Mouse (Mus musculus) T-helper 17 cell (primary cell): ENCODE measurements around the gene Gast.
"Not testable (repeated sequence)": the region's sequence is repeated elsewhere in the genome, so short reads cannot be mapped to it uniquely, and the experiment has no call there.

Source experiments
- in situ Hi-C, 2 experiments: fragments of 300-600 bp; cut with MboI, MseI; formaldehyde crosslinking; loops; 1 replicate in 1 of 2; 2 replicates in 1 of 2; pipeline ENCODE4 v1.15.1; 2025; ENCODE audit warnings: high pct_unique_total_duplicates in 2 of 2

Gene Gast

GRCm38 (mm10) chr11:100333944-100334457, at the start of gene Gast:
Gene Gast (plus strand): TSS chr11:100334407.
- in situ Hi-C loops = no loop called here

- in situ Hi-C loops = loop anchor here (5.0 kb wide), 3 partner anchors 83 to 818 kb away; no protein-coding TSS in a partner anchor
Observed at GRCm38 (mm10) chr11:100284988-100285387, 49.2 kb upstream of the Gast start.

- in situ Hi-C loops = no loop called here
Observed at GRCm38 (mm10) chr11:100287024-100287423, 47.2 kb upstream of the Gast start.

DNA sequence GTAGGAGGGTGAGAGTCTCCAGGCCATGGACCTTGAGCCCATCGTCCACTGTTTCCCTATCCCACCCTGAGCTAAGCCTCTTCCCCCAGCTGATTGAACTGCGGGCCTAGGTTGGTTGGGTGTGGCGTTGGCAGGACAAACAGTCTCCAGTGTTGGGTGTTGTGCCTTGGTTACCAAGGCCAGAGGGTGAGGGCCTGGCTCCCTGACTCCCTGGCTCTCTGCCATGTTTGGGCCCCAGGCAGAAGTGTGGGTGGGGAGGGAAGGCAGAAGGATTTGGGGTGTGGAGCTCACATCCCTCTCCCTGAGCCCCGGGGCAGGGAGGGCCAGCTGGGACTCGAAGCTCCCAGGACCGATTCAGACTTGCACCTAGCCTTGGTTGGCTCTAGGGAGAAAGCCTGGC, 45.3 kb upstream of the Gast start:
- in situ Hi-C loops = no loop called here

- in situ Hi-C loops = loop anchor here in 1 of 2 experiments (5.0 kb wide), 2 partner anchors 828 to 908 kb away; no protein-coding TSS in a partner anchor
Observed at GRCm38 (mm10) chr11:100290235-100290634, 44.0 kb upstream of the Gast start.

- in situ Hi-C loops = loop anchor here in 1 of 2 experiments (5.0 kb wide), 2 partner anchors 831 to 911 kb away; no protein-coding TSS in a partner anchor
Observed at GRCm38 (mm10) chr11:100292884-100293283, 41.3 kb upstream of the Gast start.

DNA sequence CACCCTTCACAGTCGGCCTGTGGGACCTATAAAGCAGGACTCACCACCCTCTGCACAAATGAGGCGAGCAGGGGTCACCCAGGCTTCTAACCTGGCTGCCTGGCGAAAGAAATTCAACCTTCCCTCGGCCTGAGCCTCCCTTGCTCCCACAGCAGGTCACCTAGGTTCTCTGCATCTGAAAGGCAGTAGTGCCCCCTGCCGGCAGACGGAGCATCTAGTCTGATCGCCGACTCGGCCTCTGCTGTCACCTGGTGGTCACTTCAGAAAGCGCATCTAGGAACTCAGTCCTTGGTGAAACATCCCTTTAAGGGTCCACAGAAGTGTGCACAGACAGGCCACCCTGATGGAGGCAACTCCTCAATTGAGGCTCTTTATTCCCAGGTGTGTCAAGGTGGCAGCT, 38.9 kb upstream of the Gast start:
- in situ Hi-C loops = loop anchor here in 1 of 2 experiments (5.0 kb wide), 1 partner anchor 88 kb away; the partner anchor contains the start of gene Krt14

DNA sequence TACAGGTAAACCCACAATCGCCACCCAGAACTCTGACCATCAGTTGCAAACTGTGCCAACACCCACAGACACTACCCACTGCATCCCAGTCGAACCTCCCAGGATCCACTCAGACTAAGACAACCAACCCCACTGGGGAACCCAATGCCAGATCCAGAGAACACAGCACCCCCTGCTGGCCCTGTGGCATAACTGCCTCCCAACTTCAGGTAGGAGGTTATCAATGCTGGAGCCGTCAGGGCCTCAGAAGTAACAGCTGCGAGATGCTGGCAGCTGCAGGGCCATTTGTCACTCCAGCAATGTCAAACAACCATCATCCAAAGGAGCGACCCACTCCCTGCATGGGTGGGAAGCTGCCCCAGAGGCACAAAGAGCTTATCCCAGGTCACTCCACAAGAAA, 36.4 kb upstream of the Gast start:
- in situ Hi-C loops = loop anchor here in 1 of 2 experiments (5.0 kb wide), 1 partner anchor 90 kb away; the partner anchor contains the start of gene Krt14

DNA sequence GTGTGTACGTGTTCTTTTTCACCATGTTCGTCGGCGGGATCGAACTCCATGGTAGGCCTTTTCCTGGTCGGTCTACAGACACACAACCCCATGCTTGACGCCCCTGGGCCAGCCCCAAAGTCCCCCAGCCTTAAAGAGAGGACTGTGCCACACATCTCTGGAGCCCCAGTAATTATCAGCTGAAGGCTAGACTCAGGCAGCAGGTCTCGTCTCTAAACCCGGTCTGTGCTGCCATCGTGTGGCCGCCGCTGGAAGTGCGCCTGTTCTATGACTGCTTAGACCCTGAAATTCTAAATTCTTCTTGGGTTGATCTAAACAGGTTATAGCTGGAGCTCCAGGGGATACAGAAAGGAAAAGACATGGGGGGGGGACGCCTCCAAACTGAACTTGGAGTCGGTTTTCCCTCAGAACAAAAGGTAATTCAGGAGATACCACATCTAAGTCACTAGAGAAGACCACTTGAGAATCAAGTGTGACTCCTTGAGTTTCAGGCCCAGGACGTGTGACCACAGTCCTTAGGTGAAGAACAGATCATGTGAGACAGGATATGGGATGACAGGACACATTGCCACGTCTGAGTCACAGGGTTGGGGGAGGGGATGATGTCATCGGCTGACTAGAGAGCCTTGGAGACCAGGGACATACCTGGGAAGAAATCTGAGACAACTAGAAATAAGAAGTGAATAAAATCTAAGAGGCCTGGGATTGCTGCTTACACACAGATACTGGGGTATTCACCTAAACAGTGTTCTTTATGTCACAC, 35.8 kb upstream of the Gast start:
- in situ Hi-C loops = loop anchor here in 1 of 2 experiments (5.0 kb wide), 1 partner anchor 91 kb away; the partner anchor contains the start of gene Krt14

DNA sequence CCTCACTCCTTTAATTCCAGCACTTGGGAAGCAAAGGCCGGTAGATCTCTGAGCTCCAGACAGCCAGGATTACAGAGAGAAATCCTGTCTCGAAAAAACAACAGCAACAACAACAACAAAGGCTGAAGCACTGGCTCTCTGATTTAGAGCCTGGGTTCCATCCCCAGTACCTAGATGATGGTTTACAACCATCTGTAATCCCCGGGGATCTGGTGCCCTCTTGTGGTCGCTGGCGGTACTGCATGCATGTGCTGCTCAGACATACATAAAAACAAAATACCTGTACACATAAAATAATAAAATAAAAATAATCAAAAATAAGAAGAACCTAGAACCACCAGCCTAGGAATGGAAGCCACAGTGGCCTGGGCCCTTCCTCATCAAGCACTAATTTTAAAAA, 33.9 kb upstream of the Gast start:
- in situ Hi-C loops = no loop called here

DNA sequence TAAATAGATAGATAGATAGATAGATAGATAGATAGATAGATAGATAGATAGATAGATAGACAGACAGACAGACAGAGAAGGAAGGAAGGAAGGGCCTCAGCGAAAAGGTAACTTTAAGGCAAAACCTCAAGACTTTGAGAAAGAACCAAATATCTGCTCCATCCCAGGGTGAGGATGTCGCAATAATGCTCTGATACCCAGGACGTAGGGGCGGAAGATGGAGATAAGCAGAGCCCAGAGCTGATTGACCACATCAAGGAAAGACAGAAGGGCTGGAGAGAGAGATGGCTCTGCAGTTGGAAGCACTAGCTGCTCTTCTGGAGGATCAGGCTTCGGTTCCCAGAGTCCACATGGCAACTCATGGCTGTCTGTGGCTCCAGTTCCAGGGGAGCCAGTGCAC, 32.9 kb upstream of the Gast start:
- in situ Hi-C loops = no loop called here

DNA sequence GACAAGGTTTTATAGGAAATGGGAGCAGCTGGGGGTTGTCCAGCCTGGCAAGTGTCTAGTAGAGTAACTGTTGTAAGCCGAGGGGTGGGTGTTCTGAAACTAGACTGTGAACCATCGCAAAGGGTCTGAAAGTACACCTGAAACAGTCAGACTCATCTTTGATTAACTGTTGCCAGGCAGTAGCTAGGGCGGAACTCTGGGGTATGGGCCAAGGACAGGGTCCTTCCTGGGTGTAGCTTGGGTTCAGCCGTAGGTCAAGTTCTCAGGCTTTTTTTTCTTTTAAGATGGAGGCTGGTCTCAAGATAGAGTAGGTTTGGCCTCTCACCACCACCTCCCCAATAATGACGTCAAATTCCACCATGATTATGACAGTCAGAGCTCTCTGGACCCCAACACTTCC, 26.3 kb upstream of the Gast start:
- in situ Hi-C loops = no loop called here

DNA sequence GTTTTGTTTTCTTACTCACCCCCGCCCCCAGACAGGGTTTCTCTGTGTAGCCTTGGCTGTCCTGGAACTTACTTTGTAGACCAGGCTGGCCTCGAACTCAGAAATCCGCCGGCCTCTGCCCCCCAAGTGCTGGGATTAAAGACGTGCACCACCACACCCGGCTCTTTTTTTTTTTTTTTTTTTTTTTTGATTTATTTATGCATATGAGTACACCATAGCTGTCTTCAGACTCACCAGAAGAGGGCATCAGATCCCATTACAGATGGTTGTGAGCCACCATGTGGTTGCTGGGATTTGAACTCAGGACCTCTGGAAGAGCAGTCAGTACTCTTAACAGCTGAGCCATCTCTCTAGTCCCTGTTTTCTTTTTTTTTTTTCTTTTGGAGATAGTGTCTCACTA, 25.5 kb upstream of the Gast start:
- in situ Hi-C loops = not testable (repeated sequence)

DNA sequence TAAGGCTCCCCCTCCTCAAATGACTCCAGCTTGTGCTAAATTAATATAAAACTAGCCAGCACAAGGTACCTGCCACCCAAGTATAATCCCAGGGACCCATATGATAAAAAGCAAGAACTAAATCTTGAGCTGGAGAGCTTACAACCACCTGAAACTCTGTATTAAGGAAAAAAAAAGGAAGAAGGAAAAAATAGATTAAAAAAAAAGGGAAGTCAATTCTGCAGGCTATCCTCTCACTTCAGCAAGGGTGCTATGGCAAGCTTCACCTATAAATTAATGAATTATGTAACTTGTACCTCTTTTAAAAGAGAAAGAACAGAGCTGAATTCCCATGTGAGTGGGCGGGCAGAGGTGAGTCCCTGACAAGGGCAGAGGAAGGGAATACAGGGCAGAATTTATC, 22.6 kb upstream of the Gast start:
- in situ Hi-C loops = loop anchor here in 1 of 2 experiments (10.0 kb wide), 1 partner anchor 1357 kb away; no protein-coding TSS in a partner anchor

- in situ Hi-C loops = loop anchor here in 1 of 2 experiments (10.0 kb wide), 1 partner anchor 1357 kb away; no protein-coding TSS in a partner anchor
Observed at GRCm38 (mm10) chr11:100312096-100312679, 22.0 kb upstream of the Gast start.

- in situ Hi-C loops = loop anchor here in 1 of 2 experiments (10.0 kb wide), 1 partner anchor 1359 kb away; no protein-coding TSS in a partner anchor
Observed at GRCm38 (mm10) chr11:100313424-100313823, 20.8 kb upstream of the Gast start.

GRCm38 (mm10) chr11:100315439-100315838, 18.8 kb upstream of the Gast start:
- in situ Hi-C loops = loop anchor here in 1 of 2 experiments (10.0 kb wide), 1 partner anchor 1361 kb away; no protein-coding TSS in a partner anchor

- in situ Hi-C loops = loop anchor here in 1 of 2 experiments (10.0 kb wide), 1 partner anchor 1363 kb away; no protein-coding TSS in a partner anchor
Observed at GRCm38 (mm10) chr11:100317826-100318380, 16.3 kb upstream of the Gast start.

- in situ Hi-C loops = loop anchor here in 1 of 2 experiments (10.0 kb wide), 1 partner anchor 1364 kb away; no protein-coding TSS in a partner anchor
Observed at GRCm38 (mm10) chr11:100318529-100319451, 15.4 kb upstream of the Gast start.

DNA sequence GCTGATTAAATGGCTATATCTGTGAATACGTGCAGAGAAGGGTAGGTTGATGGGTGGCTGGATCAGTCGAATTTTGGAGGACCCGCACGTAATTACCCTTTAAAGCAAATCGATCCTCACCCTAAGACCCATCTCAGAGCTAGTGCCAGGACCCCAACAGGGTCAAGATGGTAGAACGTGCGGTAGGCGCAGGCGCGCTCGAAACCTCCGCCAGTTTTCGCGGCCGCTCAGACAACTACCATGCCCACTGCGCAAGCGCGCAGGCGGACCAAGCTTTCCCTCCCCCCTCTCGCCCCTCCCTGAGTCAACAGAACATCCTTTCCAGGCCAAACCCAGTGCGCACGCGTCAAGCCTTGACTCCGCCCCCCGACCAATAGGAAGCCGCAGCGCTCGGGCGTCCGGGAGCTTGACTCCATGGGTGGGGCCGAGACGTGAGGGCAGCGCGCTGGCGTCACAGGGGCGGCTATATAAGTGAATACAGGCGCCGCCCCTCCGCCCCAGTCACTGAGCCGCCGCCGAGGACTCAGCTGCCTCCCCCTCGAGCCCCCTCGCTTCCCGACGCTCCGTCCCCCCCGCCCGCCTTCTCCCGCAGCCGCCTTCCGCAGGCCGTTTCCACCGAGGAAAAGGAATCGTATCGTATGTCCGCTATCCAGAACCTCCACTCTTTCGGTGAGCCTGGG, 14.6 kb upstream of the Gast start, which contains the start of gene Eif1:
Gene Eif1, plus strand, starts transcription at position 394 of the 680 bp plus-strand sequence.
- in situ Hi-C loops = loop anchor here in 1 of 2 experiments (10.0 kb wide), 1 partner anchor 1365 kb away; no protein-coding TSS in a partner anchor
